Mouse (Mus musculus): ENCODE measurements around the gene 2810004N23Rik.

The 2810004N23Rik gene

DNA sequence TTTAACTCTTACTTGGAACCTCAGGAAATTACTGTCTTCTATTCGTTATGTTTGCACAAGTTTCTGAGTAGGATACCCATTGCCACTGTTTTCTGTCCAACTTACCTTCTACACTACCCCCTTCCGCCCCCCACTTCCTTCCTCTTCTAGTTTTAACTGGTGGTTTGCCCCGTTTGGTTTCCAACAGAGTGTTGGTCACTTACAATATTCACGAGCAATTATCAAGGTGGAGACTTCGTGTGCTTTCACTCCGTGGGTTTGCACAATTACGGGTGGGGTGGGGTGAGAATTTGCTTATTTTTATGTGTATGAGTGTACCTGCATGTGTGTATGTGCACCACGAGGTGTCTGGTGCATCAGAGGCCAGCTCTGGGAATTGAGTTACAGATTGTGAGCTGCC is 809 bp upstream of the 2810004N23Rik start:
- peak; percentile 67 for DNase-seq (ENCODE audit: low spot score)

DNA sequence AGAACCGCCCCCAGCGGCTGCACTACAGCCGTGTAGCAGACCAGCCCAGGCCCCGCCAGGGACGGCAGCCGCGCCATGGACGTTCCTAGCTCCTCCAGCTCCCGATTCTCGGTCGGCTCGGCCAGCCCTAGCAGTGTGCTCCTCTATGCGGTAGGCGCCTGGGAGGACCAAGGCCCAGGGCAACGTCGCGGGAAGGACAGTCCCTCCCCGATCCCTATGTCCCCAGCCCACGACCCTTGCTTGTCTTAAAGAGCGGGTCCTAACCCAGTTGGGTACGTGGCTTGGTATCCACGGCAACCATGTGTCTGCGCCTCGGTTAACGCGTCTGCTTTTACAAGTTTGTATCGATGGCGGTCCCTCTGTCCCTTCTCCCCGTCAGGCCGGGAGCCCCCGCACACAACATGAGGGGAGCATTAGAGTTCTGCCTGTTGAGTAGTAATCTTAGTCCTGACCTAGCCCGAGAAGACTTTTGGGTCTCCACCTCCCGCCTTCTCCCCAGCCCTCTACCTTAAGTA is 300 bp upstream of the 2810004N23Rik start:
- no peak for DNase-seq (ENCODE audit: low spot score)

DNA sequence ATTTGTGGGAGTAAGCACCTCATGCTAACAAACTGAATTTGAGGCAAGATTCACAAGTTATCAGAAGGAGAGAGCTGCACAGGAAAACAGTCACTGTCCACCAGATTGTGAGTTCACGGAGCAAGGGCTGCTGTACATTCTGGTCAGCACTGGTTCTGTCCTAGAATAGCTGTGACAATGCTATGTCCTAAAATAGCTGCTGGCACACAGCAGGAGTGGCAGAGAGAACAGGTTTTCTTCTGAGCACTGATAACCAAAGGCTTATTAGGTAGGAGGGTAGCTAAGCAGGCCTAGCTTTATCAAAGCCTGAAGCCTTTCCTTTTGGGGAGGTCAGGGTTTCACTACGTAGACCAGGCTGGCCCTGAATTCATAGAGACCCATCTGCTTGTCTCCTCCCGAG is 2.7 kb downstream of the 2810004N23Rik start:
- DNase-seq (ENCODE audit: low spot score), result peak; percentile 55

DNA sequence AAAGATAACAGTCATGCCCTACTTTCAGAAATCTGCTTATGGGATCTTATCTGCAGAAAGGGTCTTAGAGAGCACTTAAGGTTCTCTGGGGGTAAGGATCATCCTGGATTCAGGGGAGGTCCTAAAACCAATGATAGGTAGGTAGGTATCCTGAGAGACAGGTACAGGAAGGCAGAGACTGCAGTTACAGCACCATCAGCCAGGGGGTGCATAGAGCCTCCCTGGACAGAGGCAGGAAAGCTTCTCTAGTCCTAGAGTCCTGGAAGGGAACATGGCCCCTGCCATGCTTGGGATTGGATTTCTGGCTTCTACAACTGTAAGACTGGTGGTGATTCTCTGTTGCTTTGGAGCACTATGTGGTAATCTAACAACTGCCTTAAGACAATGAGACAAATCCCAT is 3.5 kb downstream of the 2810004N23Rik start:
- peak; percentile 49 for DNase-seq (ENCODE audit: low spot score)

DNA sequence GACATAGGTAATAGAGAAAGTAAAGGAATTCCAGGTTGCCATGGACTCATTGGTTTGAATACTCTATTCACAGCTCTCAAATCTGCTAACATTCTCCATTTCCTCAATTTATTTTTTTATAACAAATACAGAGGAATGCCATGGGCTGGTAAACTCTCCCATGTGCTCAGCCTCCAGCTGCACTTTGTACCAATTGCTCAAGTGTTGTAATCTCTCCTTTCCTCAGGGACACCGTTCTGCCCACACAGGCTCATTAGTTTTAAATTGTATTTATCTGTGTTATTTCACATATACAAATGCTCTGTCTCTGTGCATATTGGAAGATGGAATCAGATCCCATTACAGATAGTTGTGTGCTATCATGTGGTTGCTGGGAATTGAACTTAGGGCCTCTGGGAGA is 9.4 kb downstream of the 2810004N23Rik start:
- peak; percentile 69 for DNase-seq (ENCODE audit: low spot score)

DNA sequence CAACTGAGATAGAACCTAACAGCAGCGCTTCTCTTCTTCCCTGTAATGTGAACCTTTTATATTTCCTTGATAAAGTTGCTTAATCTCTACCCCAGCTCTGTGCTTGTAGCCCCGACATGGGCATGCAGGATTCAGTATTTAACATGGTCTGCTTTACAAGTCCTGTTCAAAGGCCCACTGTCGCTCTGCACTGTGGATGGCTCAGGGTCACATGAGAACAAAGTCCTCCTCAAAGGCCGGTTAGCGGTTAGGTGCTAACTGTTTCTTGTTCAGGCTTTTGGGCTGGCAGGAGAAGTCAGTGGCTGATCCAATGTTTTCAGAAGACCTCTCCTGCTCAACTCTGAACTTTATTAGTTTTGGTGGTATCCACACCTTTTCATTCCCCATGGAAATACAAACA is 17.3 kb downstream of the 2810004N23Rik start:
- no peak for DNase-seq (ENCODE audit: low spot score)

DNA sequence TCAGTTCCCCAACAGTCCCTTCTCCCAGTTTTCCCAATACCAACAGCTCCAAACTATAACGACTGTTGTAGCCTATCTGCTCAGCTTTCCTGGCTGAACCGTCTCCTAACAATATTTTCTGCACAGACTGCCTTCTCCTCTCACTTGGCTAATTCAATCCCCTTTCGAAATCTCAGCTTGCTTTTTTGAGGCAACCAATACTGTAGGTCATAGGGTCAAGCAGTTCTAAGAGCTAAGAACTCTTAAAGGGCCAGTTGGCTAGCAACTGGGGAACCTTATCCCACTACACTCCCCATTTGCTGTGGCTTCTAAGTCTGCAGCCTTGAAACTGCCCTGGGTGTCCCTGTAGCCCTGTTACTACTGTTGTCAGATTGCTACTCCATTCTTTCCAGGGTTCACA is 17.8 kb downstream of the 2810004N23Rik start:
- DNase-seq (ENCODE audit: low spot score), result peak; percentile 95

DNA sequence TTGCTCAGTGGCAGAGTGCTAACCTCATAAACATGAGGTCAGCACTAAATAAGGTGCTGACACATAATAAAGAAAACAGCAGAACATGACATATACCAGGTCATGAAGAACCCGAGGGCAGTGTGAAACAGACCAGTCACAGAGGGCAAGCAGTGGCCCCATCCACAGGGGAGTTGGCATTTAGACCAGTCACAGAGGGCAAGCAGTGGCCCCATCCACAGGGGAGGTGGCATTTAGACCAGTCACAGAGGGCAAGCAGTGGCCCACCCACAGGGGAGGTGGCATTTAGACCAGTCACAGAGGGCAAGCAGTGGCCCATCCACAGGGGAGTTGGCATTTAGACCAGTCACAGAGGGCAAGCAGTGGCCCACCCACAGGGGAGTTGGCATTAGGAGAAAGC is 20.0 kb downstream of the 2810004N23Rik start:
- DNase-seq (ENCODE audit: low spot score), result peak; percentile 61

DNA sequence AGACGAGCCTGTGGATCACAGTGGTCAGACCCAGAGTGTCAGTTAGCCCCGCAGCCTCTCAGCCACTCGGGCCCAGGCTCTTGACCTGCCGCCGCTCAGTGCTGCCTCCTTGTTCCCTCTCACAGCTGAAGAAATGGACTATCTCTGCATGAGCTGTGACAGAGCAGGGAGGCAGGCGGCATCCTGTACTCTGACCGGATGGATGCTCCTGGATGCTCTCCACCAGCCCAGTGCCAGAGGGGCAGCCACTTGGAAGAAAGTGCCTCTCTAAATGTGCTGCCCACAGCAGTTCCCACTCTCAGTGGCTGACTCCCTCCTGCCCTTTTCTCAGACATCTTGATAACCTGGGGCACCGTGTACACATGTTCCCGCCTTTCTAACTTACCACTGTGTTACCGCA is 21.1 kb downstream of the 2810004N23Rik start:
- DNase-seq (ENCODE audit: low spot score), result no peak

DNA sequence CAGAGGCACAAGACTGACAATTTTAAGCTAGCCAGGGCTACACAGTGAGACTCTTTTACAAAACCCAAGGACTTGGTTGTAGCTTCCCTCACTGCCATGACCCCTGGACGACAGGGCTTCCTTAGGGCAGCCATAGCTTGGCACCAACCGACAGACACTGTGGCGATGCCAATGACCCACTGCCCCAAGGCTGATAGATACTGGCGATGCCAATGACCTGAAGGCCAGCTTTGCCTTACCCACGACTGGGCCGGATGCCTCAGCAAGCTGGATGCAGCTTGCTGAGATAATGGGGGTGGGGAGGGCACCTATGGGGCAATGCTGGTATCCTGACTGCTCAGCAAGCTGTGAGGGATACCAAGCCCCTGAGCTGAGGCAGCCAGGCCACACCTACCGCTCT is 22.0 kb downstream of the 2810004N23Rik start:
- peak; percentile 64 for DNase-seq (ENCODE audit: low spot score)

DNA sequence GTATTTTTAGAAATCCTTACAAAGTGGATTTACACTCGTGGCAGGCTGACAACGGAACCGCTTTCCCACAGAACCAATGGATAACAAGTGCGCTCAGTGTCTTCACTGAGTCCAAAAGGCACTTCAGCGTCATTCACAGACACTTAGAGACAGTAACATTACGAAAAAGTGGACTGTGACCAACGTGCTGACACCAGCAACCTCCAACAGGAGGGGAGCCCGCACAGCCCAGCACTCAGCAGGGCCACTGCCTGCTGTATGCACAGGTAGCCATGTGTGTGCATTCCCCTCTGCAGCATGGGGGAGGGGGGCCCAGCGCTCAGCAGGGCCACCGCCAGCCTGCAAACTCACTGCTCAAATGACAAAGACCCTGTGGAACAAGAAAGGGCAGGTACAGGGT is 23.5 kb downstream of the 2810004N23Rik start:
- DNase-seq (ENCODE audit: low spot score), result no peak

DNA sequence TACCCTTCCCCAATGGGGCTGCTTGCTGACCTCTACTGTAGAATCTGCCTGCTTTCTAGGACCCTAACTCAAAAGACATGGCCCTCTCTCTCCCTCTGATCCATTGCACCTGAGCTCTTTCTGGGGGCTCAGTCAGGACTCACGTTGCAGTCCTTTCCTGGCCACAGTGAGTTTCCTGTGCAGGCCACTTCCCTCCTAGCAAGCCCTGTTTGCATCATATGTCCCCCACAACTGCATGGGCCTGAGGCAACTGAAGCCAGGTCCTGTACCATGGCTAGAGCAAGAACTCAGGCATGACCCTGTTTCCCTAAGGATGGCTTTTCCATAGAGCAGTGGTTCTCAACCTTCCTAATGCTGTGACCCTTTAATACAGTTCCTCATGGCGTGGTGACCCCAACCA is 25.0 kb downstream of the 2810004N23Rik start:
- no peak for DNase-seq (ENCODE audit: low spot score)

DNA sequence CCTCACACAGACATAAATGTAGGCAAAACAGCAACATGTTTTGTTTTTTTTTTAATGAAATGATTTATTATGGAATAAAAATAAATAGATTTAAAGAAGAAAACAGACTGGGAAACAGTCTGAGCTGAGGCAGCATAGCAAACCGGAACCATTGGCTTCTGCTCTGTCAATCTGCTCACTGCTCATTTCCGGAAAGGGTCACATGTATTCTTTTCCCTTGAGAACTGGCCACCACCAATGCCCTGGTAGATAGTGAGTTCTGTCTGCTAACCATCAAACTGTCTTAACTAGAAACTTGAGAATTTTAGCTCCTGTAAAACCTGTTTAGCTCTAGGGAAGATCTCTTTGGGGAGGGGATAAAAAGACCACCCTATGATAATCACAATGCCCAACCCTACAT is 26.0 kb downstream of the 2810004N23Rik start:
- DNase-seq (ENCODE audit: low spot score), result no peak

DNA sequence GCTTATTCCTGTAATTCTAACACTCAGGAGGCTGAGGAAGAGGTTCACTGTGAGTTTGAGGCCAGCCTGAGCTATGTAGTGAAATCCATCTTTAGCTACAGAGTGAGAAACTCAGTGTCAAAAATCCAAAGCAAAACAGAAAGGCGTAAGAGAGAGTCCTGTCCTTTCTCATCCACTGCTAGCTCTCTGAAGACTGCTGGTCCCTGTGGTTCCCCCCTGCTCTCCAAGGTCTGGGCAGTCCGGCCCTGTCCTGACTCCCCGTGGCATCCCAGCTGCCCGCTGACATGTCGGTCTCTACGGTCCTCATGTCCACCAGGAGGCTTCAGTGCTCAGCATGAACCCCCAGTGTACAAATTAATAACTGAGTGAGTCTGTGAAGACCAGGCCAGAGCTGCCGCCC is 26.6 kb downstream of the 2810004N23Rik start:
- no peak for DNase-seq (ENCODE audit: low spot score)

DNA sequence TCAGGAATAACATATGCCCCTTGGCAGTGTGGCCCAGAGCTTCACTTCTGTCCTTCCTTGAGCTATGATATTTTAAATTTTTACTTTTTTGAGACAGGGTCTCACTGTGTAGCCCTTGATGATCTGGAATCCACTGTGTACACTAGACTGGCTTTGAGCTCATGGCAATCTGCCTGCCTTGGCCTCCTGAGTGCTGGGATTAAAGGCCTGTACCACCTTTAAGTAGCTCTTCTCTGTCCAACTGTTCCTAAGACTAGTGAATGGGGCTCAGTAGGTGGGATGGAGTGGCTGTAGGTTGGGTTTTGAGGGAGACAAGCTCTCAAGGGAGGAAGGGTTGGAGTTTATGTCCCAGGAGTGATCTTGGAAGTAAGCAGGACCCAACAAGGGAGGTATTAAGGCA is 27.1 kb downstream of the 2810004N23Rik start:
- no peak for DNase-seq (ENCODE audit: low spot score)

DNA sequence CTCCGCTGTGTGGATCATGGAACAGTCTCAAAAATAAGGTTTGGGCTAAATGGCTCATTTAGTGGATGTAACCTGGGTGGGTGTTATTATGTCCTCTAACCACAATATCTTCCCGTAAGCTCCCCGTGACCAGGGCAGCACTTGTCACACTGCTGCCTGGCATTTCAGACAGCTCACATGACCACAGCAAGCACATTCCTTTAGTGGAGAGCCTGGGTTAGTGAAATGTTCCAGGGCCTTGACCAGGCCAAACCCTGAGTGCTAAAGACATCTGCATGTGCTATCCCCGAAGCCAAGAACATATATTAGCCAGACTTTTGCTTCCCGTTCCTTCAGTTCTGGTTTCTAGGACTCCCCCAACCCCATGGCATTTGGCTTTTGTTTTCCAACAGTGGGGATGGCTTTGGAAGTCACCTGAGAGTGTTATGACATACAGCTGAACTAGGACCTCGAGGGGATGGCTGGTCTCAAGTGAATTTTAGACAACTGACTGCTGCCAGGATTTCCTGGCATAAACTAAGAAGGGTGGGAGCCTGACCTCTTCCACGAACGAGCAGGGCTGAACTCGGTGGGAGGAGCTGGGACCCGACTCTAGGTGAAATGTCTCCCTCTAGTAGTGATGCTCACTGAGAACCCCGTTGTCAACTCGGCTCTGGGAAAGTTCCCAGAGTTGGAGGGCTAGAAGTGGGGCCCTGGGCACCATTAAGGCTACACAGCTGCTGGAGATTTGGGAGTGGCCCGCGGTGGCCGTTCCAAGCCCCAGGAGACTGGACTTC is 29.3 kb downstream of the 2810004N23Rik start:
- DNase-seq (ENCODE audit: low spot score), result peak; percentile 92

DNA sequence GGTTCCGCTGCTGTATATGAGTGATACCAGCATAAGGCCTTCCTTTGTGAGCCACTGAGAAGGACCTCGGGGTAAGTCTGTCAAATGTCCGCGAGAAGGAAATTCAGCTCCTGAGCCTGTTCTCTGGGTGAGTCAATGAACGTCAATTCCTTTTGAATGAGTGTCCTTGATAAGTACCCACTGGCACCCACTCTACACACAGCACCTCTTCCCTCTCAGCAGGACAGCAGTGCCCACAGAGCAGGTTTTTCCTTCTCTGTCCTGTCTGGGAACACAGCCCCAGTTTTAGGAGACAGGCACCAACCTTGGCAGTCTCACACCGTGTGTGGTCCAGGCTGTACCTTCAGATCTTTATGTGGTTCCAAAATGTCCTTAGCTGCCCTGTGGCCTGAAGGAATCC is 31.0 kb downstream of the 2810004N23Rik start:
- DNase-seq (ENCODE audit: low spot score), result no peak

DNA sequence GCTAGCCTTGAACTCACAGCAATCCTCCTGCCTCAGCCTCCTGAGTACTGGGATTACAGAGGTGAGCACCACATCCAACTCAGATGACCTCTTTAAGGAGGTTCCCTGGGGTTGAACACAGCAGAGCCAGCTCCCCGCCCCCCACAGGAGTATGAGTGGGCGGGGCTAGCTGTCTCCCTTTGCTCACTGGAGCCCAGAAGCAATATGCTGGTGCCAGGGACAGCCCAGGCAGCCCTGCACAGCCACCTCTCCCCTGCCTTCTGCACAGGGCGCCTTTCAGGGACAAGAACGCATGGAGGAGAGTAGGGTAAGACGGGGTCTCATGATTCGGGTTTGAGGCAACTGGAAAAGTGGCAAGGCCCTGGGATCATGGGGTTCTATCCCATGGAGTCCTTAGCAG is 31.4 kb downstream of the 2810004N23Rik start:
- DNase-seq (ENCODE audit: low spot score), result peak; percentile 67

DNA sequence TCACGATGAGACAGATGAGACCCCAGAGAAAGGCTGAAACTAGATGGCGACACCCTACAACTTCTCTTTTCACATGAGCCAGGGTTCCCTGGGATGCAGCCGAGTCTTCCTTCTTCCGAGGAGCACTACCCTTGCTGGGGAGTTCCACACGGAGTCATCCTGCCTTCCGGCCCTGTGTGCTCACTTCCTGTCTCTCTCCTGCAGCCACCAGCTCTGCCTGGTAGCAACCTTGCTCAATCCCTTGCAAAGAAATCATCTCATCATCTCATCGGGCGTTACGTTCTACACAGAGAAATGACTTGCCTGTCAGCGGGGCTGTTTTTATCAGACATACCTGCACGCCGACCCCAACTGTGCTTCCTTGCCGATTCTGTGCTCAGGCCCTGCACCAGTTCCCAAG is 32.9 kb downstream of the 2810004N23Rik start:
- DNase-seq (ENCODE audit: low spot score), result no peak

DNA sequence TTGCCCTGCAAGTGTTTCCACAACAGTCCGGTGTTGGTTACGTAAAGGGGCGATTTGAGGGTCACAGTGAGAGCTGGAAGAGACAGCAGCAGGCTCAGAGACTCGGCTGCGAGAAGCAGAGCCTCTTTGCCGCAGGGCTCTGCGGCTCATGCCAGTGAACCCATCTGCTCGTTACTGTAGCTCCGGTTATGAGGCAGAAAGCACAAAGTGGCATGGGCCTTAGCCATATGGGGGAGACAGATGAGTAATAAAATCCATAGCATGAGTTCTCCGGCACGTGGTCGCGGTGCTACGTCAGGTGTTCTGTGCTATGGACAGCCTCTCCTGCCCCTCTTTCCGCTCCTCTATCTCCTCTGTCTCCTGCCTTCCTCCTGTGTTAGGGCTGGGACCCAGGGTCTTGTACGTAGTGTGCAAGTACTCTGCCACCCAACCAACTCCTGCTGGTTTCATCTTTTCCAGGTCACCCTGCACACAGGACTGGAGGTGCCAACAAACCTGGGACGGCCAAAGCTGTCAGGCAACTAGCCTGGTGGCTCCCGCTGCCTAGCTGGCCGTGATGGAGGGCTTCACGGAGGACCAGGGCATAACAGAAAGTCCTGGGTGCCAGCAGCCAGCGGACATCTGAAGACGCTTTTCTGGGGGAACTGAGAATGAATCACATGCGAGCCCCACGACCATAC is 34.2 kb downstream of the 2810004N23Rik start:
- DNase-seq (ENCODE audit: low spot score), result no peak

DNA sequence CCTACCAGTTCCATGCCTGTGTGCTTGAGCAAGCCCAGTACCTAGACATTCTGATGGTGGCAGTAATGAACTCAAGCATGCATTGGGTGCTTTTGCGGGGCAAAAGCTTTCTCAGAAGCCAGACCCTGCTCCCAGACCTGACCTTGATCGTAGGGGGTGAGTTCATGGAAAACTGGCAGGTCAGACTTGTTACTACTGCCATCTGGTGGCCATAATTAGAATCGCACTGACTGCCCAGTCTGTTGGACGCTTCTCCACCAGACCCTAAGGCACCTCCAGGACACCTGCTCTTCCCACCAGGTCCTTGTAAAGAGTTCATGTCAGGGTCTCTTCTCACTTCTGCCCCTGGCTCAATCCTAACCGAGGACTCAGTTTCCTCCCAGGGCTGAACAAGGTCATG is 35.5 kb downstream of the 2810004N23Rik start:
- DNase-seq (ENCODE audit: low spot score), result peak; percentile 86

DNA sequence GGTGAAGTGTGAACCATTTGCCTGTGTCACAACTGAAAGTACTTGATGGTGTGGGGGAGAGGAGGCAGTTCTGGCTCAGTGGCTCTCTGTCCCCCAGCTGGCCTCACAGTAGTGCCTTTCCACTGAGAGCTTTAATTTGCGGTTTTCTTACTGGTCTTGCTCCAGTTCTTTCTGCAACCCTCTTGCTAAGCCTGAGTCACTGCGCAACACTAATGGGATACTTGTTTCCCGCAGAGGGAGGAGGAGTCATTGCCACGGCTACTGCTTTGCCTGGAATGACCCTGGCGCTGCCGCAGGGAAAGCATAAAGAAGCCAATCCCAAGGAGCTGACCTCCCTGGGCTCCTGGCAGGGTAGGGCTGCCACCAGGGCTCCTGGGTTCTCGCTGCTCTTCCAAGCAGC is 36.3 kb downstream of the 2810004N23Rik start:
- peak; percentile 97 for DNase-seq (ENCODE audit: low spot score)

DNA sequence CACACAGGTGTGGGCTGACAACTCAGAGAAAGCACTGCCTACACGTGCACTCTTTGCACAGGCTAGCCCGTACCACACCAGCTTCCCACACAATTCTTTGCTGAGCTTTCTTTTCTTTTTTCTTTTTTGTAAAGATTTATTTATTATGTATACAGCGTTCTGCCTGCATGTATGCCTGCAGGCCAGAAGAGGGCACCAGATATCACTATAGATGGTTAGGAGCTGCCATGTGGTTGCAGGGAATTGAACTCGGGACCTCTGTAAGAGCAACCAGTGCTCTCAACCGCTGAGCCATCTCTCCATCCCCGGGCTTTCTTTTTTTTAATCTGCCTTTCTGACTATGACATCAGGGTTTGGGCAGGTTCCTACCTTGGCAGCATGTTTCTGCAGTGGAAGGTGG is 39.4 kb downstream of the 2810004N23Rik start:
- DNase-seq (ENCODE audit: low spot score), result no peak

DNA sequence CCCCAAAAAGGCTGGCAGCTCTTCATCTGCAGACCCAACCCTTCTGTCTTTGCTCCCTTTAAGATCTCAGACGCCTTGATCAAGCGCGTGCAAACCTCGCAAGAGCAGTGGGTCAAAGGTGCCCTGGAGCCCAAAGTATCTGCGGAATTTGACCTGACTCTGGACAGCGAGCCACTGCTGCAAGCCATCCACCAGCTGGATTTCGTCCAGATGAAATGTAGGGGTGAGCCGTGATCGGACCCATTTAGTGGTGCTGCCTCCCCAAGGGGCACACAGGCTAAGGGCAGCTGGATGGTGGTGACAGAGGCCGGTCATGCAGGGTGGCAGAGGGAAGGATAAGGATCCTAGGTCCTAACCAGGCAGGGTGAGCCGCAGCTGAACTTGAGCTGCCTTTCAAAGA is 42.8 kb downstream of the 2810004N23Rik start:
- no peak for DNase-seq (ENCODE audit: low spot score)

Data from adipocyte (in vitro differentiated cells).